ENCODE assay signal across 10 mouse cellular contexts in genomic region chr13:53462649-53462970, GRCm38 (mm10). TPM values are rescaled to one million over a fixed set of nuclear protein-coding genes. Genes with fewer than 3 reads are reported as not detected.
DNase-seq lines count a peak whose midpoint lies in the region; ATAC-seq and TF ChIP-seq lines count a peak whose summit lies in the region.
"Had no signal": no experiment of that assay in that cellular context is flagged by ENCODE, and none has a peak within 500 bp of the region (broad histone marks: within the 10 kb centered on the region; RNA-seq: fewer than 3 reads in every experiment).

No protein-coding gene starts in this region.

- no peak overlapping the region for H3K9ac ChIP-seq in heart, embryonic 11.5 days (ENCODE audit: low read depth, low read length)
- H3K9ac ChIP-seq in ES-Bruce4 (ENCODE audit: low read depth, poor library complexity, severe bottlenecking) = peak overlapping the region; percentile 18
- H3K9ac ChIP-seq in hindbrain, embryonic 11.5 days (ENCODE audit: low read depth, low read length) = peak overlapping the region; percentile 51
- H3K9ac ChIP-seq: liver, embryonic 14.5 days had no signal

- intact Hi-C loops in left cerebral cortex, postnatal 10 days (cut with DNase I) = loop anchor here (5.0 kb wide), 1 partner anchor 225 kb away; no protein-coding TSS in a partner anchor

- H3K4me3 ChIP-seq in heart, embryonic 11.5 days (ENCODE audit: low read depth, low read length) = peak overlapping the region; percentile 44
- H3K4me3 ChIP-seq in ES-Bruce4 (ENCODE audit: low read depth, low read length) = peak overlapping the region; percentile 20
- peak overlapping the region; percentile 37 for H3K4me3 ChIP-seq in hindbrain, embryonic 11.5 days (ENCODE audit: low read depth, low read length)
- H3K4me3 ChIP-seq in midbrain, embryonic 10.5 days = peak overlapping the region; percentile 51

- peaks cover 56% of the 10 kb centered on the region for H3K27me3 ChIP-seq in heart, embryonic 11.5 days (ENCODE audit: control insufficient read depth, insufficient read depth, low read length)
- peaks cover 27% of the 10 kb centered on the region for H3K27me3 ChIP-seq in ES-Bruce4 (ENCODE audit: control insufficient read depth, insufficient read depth, low read length, poor library complexity, severe bottlenecking)
- peaks cover 30% of the 10 kb centered on the region for H3K27me3 ChIP-seq in hindbrain, embryonic 11.5 days (ENCODE audit: control insufficient read depth, insufficient read depth, low read length)
- peaks cover 100% of the 10 kb centered on the region for H3K27me3 ChIP-seq in midbrain, embryonic 10.5 days (ENCODE audit: low read depth, poor library complexity, severe bottlenecking)

- H3K4me2 ChIP-seq in heart, embryonic 11.5 days = peak overlapping the region; percentile 81
- peak overlapping the region; percentile 62 for H3K4me2 ChIP-seq in hindbrain, embryonic 11.5 days (replicated peaks; ENCODE audit: low read depth, low read length)

- WGBS in heart, embryonic 11.5 days (ENCODE audit: insufficient replicate concordance) = under 1% methylated on average over 15 of the region's 15 CpGs
- 0% methylated on average over 15 of the region's 15 CpGs for WGBS in hindbrain, embryonic 11.5 days
- WGBS in midbrain, embryonic 10.5 days = under 1% methylated on average over 15 of the region's 15 CpGs

- no peak overlapping the region for H3K27ac ChIP-seq in heart, embryonic 11.5 days (ENCODE audit: low read depth, low read length)
- H3K27ac ChIP-seq in ES-Bruce4 (ENCODE audit: insufficient read depth, low read length) = no peak overlapping the region
- H3K27ac ChIP-seq in hindbrain, embryonic 11.5 days (ENCODE audit: low read depth, low read length) = peak overlapping the region; percentile 70
- H3K27ac ChIP-seq in midbrain, embryonic 10.5 days (replicated peaks) = peak overlapping the region; percentile 76
- H3K27ac ChIP-seq: liver, embryonic 14.5 days had no signal

- no peak for TF ChIP-seq POLR2A in ES-Bruce4 (IDR thresholded peaks at IDR 0.05; ENCODE audit: insufficient read depth, low read length)

- H3K4me1 ChIP-seq in heart, embryonic 11.5 days (ENCODE audit: control insufficient read depth, insufficient read depth, low read length) = peaks cover 7% of the 10 kb centered on the region; the same call in 1 of the 2 replicates
- H3K4me1 ChIP-seq in ES-Bruce4 (ENCODE audit: control insufficient read depth, insufficient read depth, low read length) = peaks cover 2% of the 10 kb centered on the region
- peaks cover 14% of the 10 kb centered on the region for H3K4me1 ChIP-seq in hindbrain, embryonic 11.5 days (replicated peaks; ENCODE audit: control insufficient read depth, insufficient read depth, low read length)
- peaks cover 58% of the 10 kb centered on the region for H3K4me1 ChIP-seq in midbrain, embryonic 10.5 days

- no peak for TF ChIP-seq EP300 in ES-Bruce4 (IDR thresholded peaks at IDR 0.05; ENCODE audit: insufficient read depth, low read depth, low read length)

- no peaks in the 10 kb centered on the region for H3K9me3 ChIP-seq in heart, embryonic 11.5 days (replicated peaks; ENCODE audit: control insufficient read depth, low read length)
- no peaks in the 10 kb centered on the region for H3K9me3 ChIP-seq in ES-Bruce4 (replicated peaks; ENCODE audit: control insufficient read depth, insufficient read depth, low read length, poor library complexity, severe bottlenecking)
- H3K9me3 ChIP-seq in hindbrain, embryonic 11.5 days (ENCODE audit: control insufficient read depth, low read length) = no peaks in the 10 kb centered on the region
- no peaks in the 10 kb centered on the region for H3K9me3 ChIP-seq in midbrain, embryonic 10.5 days (replicated peaks)

- H3K36me3 ChIP-seq in heart, embryonic 11.5 days (ENCODE audit: control insufficient read depth, insufficient read depth, low read length) = no peaks in the 10 kb centered on the region
- no peaks in the 10 kb centered on the region for H3K36me3 ChIP-seq in ES-Bruce4 (ENCODE audit: control insufficient read depth, insufficient read depth, low read length, poor library complexity, severe bottlenecking)
- no peaks in the 10 kb centered on the region for H3K36me3 ChIP-seq in hindbrain, embryonic 11.5 days (ENCODE audit: control insufficient read depth, insufficient read depth, low read length)
- H3K36me3 ChIP-seq in midbrain, embryonic 10.5 days = no peaks in the 10 kb centered on the region

- no peak for ATAC-seq in heart, embryonic 11.5 days (replicated peaks; ENCODE audit: insufficient number of reproducible peaks, low FRiP score, low TSS enrichment)
- ATAC-seq in hindbrain, embryonic 11.5 days (ENCODE audit: low FRiP score) = no peak; the same call in 1 of the 2 replicates

- DNase-seq in heart, adult 18-20 months = no peak
- no peak for DNase-seq in hindbrain, embryonic 11.5 days (ENCODE audit: low spot score)
- no peak for DNase-seq in midbrain, embryonic 10.5 days (ENCODE audit: low spot score)
- DNase-seq in right cerebral cortex, adult 2 months (ENCODE audit: low spot score in 2 of 2) = no peak
- no peak for DNase-seq in adrenal gland, postnatal 4 days (ENCODE audit: low spot score in 2 of 2)
- no peak for DNase-seq in left cerebral cortex, postnatal 10 days (ENCODE audit: extremely low spot score in 1 of 2, low spot score in 2 of 2)

- TF ChIP-seq CTCF in ES-Bruce4 (IDR thresholded peaks at IDR 0.05; ENCODE audit: low read depth, low read length) = no peak

RNA-seq across cellular contexts. Expression of gene Msx2, which starts 10.3 kb away (rescaled TPM):
- polyA plus RNA-seq in heart, embryonic 11.5 days (2014; fragmentation: Nextera tagmentation; extraction: Ambion mirVana) = 10.8 and 10.9 TPM in 2 replicates
- total RNA-seq in heart, adult 18-20 months (2021) = under 1 TPM; 0.36 to 0.69 TPM
- polyA plus RNA-seq in ES-Bruce4 (2011; ENCODE audit: insufficient read depth, insufficient read length, low read depth, missing spikeins) = 3.1 and 4.4 TPM in 2 replicates
- 58.3 and 66.3 TPM in 2 replicates for polyA plus RNA-seq in hindbrain, embryonic 11.5 days (2014; fragmentation: Nextera tagmentation; extraction: Ambion mirVana)
- polyA plus RNA-seq in midbrain, embryonic 10.5 days (2016; fragmentation: Nextera tagmentation; extraction: Ambion mirVana) = 18.3 and 23.2 TPM in 2 replicates
- total RNA-seq in adrenal gland, postnatal 4 days (2021) = under 1 TPM; 0.22 to 0.59 TPM
- total RNA-seq in left cerebral cortex, postnatal 10 days (2021) = under 1 TPM; 0.30 to 0.59 TPM
- total RNA-seq: hematopoietic stem cell, adult 5-6 weeks had no signal

Comparison
In these comparisons a context has a peak if more than half of its experiments do, and no peak if none do; other contexts are left out.
1. H3K27ac ChIP-seq: peak in hindbrain, embryonic 11.5 days (single experiment) and midbrain, embryonic 10.5 days (single experiment); none in heart, embryonic 11.5 days (single experiment) and ES-Bruce4 (single experiment).
2. Peak in every context shown above with its lines, with median percentiles within 50 percentile points of each other: H3K4me3 ChIP-seq.